Mouse (Mus musculus) hindbrain, embryonic 11.5 days (tissue): ENCODE data around the gene Tbkbp1. TPM values are rescaled to one million over a fixed set of nuclear protein-coding genes. Genes with fewer than 3 reads are reported as not detected.

ENCODE experiments used
- ATAC-seq: fragments of 200-750 bp; cut with Nextera tagmentation; 2 replicates; pipeline ENCODE4 v1.8.0; 2017; ENCODE audit warnings: mild to moderate bottlenecking, moderate TSS enrichment, moderate library complexity; ENCODE audit not compliant: low FRiP score
- DNase-seq: peaks from one replicate; pipeline ENCODE4 v3.0.0-alpha.2; 2015; ENCODE audit warnings: low spot score
- H3K27ac ChIP-seq: fragments of 300-500 bp; sonication (generic); 2 replicates; pipeline ENCODE4 v1.5.1; 2014; ENCODE audit warnings: mild to moderate bottlenecking, low read depth, low read length
- H3K27me3 ChIP-seq: fragments of 300-500 bp; sonication (generic); 2 replicates; pipeline ENCODE4 v1.6.1; 2014; ENCODE audit warnings: mild to moderate bottlenecking, low read length, moderate library complexity, mixed read lengths; ENCODE audit not compliant: control insufficient read depth, insufficient read depth
- H3K36me3 ChIP-seq: fragments of 300-500 bp; sonication (generic); 2 replicates; pipeline ENCODE4 v1.6.1; 2014; ENCODE audit warnings: mild to moderate bottlenecking, low read length, moderate library complexity, mixed read lengths; ENCODE audit not compliant: control insufficient read depth, insufficient read depth
- H3K4me1 ChIP-seq: fragments of 300-500 bp; sonication (generic); replicated peaks from 2 replicates; pipeline ENCODE4 v1.6.1; 2014; ENCODE audit warnings: low read length, mixed read lengths; ENCODE audit not compliant: control insufficient read depth, insufficient read depth
- H3K4me2 ChIP-seq: fragments of 300-500 bp; sonication (generic); replicated peaks from 2 replicates; pipeline ENCODE4 v1.6.1; 2014; ENCODE audit warnings: mild to moderate bottlenecking, low read depth, low read length
- H3K4me3 ChIP-seq: fragments of 300-500 bp; sonication (generic); 2 replicates; pipeline ENCODE4 v1.5.1; 2014; ENCODE audit warnings: low read depth, low read length
- H3K9ac ChIP-seq: fragments of 300-500 bp; sonication (generic); 2 replicates; pipeline ENCODE4 v1.6.1; 2014; ENCODE audit warnings: low read depth, low read length
- H3K9me3 ChIP-seq: fragments of 300-500 bp; sonication (generic); 2 replicates; pipeline ENCODE4 v1.6.1; 2016; ENCODE audit warnings: low read length; ENCODE audit not compliant: control insufficient read depth
- WGBS: fragments of 180-500 bp; shearing (Covaris S2); extraction: QIAGEN DNeasy Blood & Tissue Kit; methylation state at CpG from one replicate; pipeline ENCODE4 v1.1.7; 2014; 5-methylcytosine and 5-hydroxymethylcytosine counted together
- polyA plus RNA-seq: library from polyadenylated mRNA; unstranded; fragments of >200 nt; fragmentation: Nextera tagmentation; extraction: Ambion mirVana; gene quantifications from 2 replicates; pipeline ENCODE4 v1.2.1, GENCODE M21; 2014

The Tbkbp1 gene
- polyA plus RNA-seq, 1 experiment from 2014 or later, result 4.2 TPM

DNA sequence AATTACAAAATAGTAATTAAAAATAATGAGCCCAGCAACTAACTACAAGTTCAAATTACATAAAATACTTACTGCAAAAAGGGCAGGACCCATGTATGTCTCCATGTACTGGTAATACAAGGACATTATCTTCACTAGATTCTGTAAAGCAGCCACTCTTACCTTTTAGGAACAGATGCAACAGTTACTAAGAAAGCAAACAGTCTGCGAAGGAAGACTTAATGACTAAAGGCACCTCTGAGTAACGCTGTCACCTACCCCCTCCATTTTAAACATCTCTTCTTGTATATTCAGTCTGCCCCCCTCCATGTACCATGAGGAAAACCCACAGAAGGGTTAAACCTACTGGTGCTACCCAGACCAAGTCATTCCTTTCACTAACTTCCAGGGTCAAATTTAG lies 26.9 kb upstream of the Tbkbp1 start:
- H3K9me3 ChIP-seq, result no peaks in the 10 kb centered on the region
- no peaks in the 10 kb centered on the region for H3K4me1 ChIP-seq
- WGBS, result 98% methylated on average over 2 of the region's 2 CpGs
- DNase-seq (no peak), ATAC-seq (no peak)
- H3K9ac ChIP-seq, result no peak overlapping the region
- no peak overlapping the region for H3K4me2 ChIP-seq
- H3K4me3 ChIP-seq, result no peak overlapping the region
- peaks cover 57% of the 10 kb centered on the region for H3K36me3 ChIP-seq
- H3K27me3 ChIP-seq, result no peaks in the 10 kb centered on the region
- no peak overlapping the region for H3K27ac ChIP-seq

DNA sequence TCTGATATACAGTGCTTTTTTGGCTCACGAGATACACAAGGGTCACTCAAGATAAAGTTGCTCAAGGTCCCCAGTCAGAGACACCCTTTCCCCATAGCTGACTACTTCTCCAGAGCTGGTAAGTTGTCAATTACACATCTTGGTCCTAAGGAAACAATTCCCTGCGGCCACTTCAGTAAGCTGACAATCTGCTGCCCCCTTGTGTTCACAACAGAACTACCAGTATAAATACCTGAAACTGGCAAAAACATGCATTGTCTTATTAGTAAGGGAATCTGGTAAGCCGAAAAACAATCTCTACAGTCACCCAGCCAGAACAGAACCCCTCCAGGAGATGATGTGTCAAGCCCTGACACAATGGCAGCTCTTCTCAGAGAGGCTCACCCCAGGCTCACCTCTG lies 25.6 kb upstream of the Tbkbp1 start:
- H3K9me3 ChIP-seq, result no peaks in the 10 kb centered on the region
- peaks cover 56% of the 10 kb centered on the region for H3K36me3 ChIP-seq
- no peak overlapping the region for H3K9ac ChIP-seq
- DNase-seq (peak; percentile 72), ATAC-seq (no peak)
- H3K4me3 ChIP-seq, result no peak overlapping the region
- H3K4me1 ChIP-seq, result no peaks in the 10 kb centered on the region
- no peak overlapping the region for H3K4me2 ChIP-seq
- H3K27me3 ChIP-seq, result no peaks in the 10 kb centered on the region
- no peak overlapping the region for H3K27ac ChIP-seq
- 61% methylated on average over 3 of the region's 3 CpGs for WGBS

DNA sequence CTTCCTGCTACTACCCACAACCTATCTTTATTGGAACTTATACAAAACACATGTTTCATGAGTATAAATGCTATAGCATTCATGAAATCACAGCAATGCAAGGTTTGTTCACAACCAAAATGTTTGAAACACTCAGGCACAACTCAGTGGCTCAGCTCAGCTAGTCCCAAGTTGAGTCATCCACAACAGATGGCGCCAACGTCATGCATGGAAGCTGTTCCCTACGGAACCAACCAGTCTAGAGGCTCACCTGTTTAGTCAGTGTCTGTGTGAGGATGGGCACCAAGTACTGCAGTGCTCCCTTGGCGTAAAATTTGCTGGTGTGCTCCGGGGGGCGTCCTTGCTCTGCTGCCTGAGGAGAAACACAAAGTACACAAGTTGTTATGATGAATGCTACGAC lies 24.2 kb upstream of the Tbkbp1 start:
- H3K9ac ChIP-seq, result no peak overlapping the region
- WGBS, result 96% methylated on average over 7 of the region's 7 CpGs
- H3K4me2 ChIP-seq, result no peak overlapping the region
- H3K9me3 ChIP-seq, result no peaks in the 10 kb centered on the region
- H3K27me3 ChIP-seq, result no peaks in the 10 kb centered on the region
- DNase-seq (no peak), ATAC-seq (no peak)
- H3K4me1 ChIP-seq, result no peaks in the 10 kb centered on the region
- no peak overlapping the region for H3K4me3 ChIP-seq
- H3K36me3 ChIP-seq, result peaks cover 54% of the 10 kb centered on the region
- H3K27ac ChIP-seq, result no peak overlapping the region

DNA sequence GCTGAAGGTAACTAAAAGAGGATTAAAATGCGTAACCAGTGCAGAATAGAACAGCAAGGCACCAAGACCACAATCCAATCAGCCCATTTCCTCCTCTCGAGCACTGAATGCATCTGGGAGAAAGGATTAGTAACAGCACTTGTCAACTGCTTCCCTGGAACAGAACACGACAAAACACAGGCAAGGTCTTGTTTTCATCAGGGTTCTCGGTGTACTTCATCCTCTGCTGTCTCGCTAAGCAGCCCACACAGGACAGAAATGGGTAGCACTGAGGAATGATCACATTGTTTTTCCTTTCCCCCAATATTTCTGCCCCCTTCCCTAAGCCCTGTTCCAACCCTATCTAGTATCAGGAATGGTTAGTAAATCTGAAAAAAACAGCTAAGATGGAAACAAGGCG lies 9.0 kb upstream of the Tbkbp1 start:
- no peaks in the 10 kb centered on the region for H3K27me3 ChIP-seq
- no peak overlapping the region for H3K27ac ChIP-seq
- H3K36me3 ChIP-seq, result peaks cover 23% of the 10 kb centered on the region
- no peak for DNase-seq
- no peak overlapping the region for H3K9ac ChIP-seq
- no peak overlapping the region for H3K4me2 ChIP-seq
- WGBS, result 87% methylated on average over 6 of the region's 6 CpGs
- ATAC-seq, result no peak
- H3K4me3 ChIP-seq, result no peak overlapping the region
- H3K4me1 ChIP-seq, result no peaks in the 10 kb centered on the region
- H3K9me3 ChIP-seq, result no peaks in the 10 kb centered on the region

DNA sequence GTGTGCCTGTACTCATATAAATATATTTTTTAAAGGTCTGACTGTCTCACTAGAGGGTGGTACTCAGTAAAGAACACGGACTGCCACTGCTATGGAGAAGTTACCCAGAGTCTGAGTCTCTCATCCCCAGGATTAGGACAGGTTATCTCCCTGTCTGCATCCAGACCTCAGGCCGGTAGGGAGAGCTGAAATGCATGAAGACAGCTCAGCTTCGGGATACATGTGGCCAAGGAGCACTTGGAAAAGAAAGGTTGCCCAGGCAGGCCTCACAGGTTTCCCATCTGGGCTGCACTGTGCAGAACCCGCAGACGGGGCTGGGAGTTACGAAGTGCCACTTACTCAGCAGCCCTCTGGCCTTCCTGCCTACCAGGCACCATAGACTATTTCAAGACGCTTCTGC lies 5.7 kb upstream of the Tbkbp1 start:
- no peak overlapping the region for H3K4me3 ChIP-seq
- DNase-seq (no peak), ATAC-seq (no peak)
- no peak overlapping the region for H3K27ac ChIP-seq
- H3K27me3 ChIP-seq, result no peaks in the 10 kb centered on the region
- no peak overlapping the region for H3K9ac ChIP-seq
- H3K4me2 ChIP-seq, result no peak overlapping the region
- WGBS, result 84% methylated on average over 7 of the region's 7 CpGs
- H3K4me1 ChIP-seq, result peaks cover 8% of the 10 kb centered on the region
- peaks cover 5% of the 10 kb centered on the region; the same call in 1 of the 2 replicates for H3K36me3 ChIP-seq
- H3K9me3 ChIP-seq, result no peaks in the 10 kb centered on the region

DNA sequence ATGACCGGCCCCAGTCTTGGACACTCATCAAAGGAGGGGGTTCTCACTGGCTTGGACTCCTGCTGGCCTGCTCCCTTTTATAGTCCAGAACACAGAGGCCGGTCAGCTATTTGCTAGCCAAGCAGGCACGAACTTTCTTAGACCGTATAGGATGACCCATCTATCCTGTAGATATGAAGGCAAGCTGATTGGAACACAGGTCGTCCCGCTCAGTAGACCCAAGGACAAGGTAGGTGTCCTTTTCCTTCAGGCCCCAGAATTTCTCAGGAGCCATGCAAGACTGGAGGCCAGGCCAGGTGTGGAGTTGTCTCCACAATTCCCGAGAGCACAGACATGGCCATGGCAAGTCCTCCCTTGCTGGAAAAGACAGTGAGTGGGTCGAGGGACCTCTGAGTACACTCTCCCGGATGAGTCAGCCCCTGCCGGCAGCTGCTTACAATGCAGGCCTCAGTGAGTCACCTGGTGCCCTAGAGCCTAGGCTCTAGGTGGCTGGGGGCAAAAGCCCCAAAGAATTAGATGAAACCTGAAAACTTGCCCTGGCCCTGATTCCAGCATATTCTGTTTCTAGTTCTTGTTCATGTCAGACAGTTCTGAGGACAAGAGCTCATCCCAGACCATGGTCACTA lies 1.5 kb upstream of the Tbkbp1 start:
- Histone ChIP-seq H3K9ac (0 out of 2 replicates have a peak overlapping the region, but pooled peaks have one; percentile 19), H3K9me3 (no peaks in the 10 kb centered on the region), H3K4me2 (no peak overlapping the region), H3K27ac (no peak overlapping the region), H3K4me3 (no peak overlapping the region), H3K4me1 (peaks cover 15% of the 10 kb centered on the region), H3K27me3 (peaks cover 11% of the 10 kb centered on the region; the same call in 1 of the 2 replicates), H3K36me3 (no peaks in the 10 kb centered on the region)
- ATAC-seq (no peak), DNase-seq (peak; percentile 42)
- WGBS, result 19% methylated on average over 10 of the region's 10 CpGs

DNA sequence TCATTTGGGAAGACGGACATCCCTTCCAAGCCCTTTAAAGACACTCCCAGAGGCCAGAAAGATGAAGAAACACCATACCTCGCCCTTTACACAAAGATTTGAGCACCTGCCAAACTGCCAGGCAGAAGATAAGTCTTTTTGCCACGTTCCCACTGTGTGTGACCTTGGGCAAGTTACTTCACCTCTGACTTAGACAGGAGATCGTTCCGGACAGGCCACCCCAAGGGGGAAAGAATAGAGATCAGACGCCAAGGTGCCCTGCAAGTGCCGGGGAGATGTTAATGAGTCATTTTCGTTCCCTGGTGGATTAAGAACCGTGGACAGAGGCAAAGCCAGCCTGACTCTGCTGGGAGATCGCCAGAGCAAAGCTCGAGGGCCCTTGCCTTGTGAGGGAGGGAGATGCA lies 730 bp upstream of the Tbkbp1 start:
- peaks cover 11% of the 10 kb centered on the region; the same call in 1 of the 2 replicates for H3K27me3 ChIP-seq
- ATAC-seq, result no peak
- DNase-seq, result peak; percentile 41

DNA sequence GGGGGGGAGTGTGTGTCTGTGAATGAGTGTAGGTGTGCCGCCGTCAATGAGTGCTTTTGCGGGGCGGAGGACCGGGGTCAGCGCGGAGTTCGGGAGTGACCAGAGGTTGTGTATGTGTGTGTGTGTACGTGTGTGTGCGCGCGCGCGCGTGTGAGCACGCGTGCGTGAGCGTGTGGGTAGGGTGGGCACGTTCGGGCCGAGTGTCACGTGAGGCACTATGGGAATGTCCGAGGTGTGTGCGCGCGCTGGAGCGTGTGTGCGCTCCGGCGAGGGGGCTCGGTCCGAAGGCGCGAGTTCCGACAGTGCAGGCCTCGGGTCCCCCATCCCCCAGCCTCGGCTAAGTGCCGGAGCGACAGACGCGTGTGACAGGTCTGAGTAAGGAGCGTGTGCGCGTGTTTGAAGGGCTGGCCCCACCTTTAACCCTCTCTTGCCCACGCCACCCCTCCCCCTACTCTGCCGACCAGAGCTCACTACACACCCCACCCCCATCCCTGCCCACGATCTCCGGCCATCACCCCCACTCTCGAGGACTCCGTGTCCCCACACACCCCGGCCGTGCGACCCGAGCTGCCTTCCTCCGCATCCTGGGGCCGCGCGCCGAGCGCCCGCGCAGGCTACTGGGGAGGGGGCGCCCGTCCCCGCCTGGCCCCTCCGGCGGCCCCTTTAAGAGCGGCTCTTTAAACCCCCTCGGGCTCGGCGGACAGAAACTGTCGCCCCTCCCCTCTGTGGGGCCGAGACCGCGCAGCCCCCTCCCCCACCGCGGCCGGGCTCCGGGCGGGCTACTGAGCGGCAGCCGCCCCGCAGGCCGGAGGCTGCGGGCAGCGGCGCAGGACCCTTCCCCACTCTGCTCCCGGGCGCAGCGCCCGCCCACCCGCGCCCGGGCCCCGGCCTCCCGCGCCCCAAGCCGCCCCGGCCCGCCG lies 624 bp downstream of the Tbkbp1 start:
- Histone ChIP-seq H3K27ac (peak overlapping the region; percentile 96), H3K9ac (peak overlapping the region; percentile 81), H3K36me3 (no peaks in the 10 kb centered on the region), H3K9me3 (no peaks in the 10 kb centered on the region), H3K27me3 (peaks cover 11% of the 10 kb centered on the region; the same call in 1 of the 2 replicates), H3K4me3 (peak overlapping the region; percentile 69), H3K4me1 (peaks cover 15% of the 10 kb centered on the region), H3K4me2 (peak overlapping the region; percentile 96)
- peak; percentile 84 for ATAC-seq
- WGBS, result under 1% methylated on average over 73 of the region's 102 CpGs
- DNase-seq, result peak; percentile 88

More for the DNA sequence above, 730 bp upstream of the Tbkbp1 start:
- under 1% methylated on average over 11 of the region's 11 CpGs for WGBS
- peak overlapping the region; percentile 69 for H3K4me3 ChIP-seq
- H3K27ac ChIP-seq, result peak overlapping the region; percentile 96; the same call in 1 of the 2 replicates
- H3K9me3 ChIP-seq, result no peaks in the 10 kb centered on the region
- peaks cover 15% of the 10 kb centered on the region for H3K4me1 ChIP-seq
- H3K9ac ChIP-seq, result no peak overlapping the region
- H3K4me2 ChIP-seq, result peak overlapping the region; percentile 96
- no peaks in the 10 kb centered on the region for H3K36me3 ChIP-seq
